Mouse (Mus musculus): Measurements from ENCODE around the gene Gm19345.

GRCm38 (mm10) chr7:19809369-19809768, 42.4 kb upstream of the Gm19345 start:
- TF ChIP-seq CTCF (conservative IDR thresholded peaks at IDR 0.05; ENCODE audit: insufficient read depth, insufficient read length, low read depth, low read length), result no peak
- no peak for TF ChIP-seq POLR2A (IDR thresholded peaks at IDR 0.05; ENCODE audit: low read depth, low read length)
